Mouse (Mus musculus) lung, embryonic 14.5 days (tissue): ENCODE data around the gene Scgb1a1. TPM values are rescaled to one million over a fixed set of nuclear protein-coding genes. Genes with fewer than 3 reads are reported as not detected.
A peak's percentile ranks its signal among the peaks of the same experiment; 100 is the strongest.

Experiments
- ATAC-seq: fragments of 200-750 bp; cut with Nextera tagmentation; 2 replicates; pipeline ENCODE4 v1.8.0; 2017; ENCODE audit warnings: mild to moderate bottlenecking, moderate TSS enrichment, moderate library complexity; ENCODE audit not compliant: insufficient read depth
- DNase-seq: peaks from one replicate; pipeline ENCODE4 v3.0.0-alpha.2; 2015
- H3K27ac ChIP-seq: fragments of 300-500 bp; sonication (generic); 2 replicates; pipeline ENCODE4 v1.5.1; 2014; ENCODE audit warnings: low read depth, mild to moderate bottlenecking, moderate library complexity
- H3K27me3 ChIP-seq: fragments of 300-500 bp; sonication (generic); 2 replicates; pipeline ENCODE4 v1.6.1; 2014; ENCODE audit warnings: low read length, control low read depth; ENCODE audit not compliant: insufficient read depth
- H3K36me3 ChIP-seq: fragments of 300-500 bp; sonication (generic); 2 replicates; pipeline ENCODE4 v1.6.1; 2014; ENCODE audit warnings: control low read depth; ENCODE audit not compliant: insufficient read depth
- H3K4me1 ChIP-seq: fragments of 300-500 bp; sonication (generic); 2 replicates; pipeline ENCODE4 v1.6.1; 2014; ENCODE audit warnings: antibody characterized with exemption, control low read depth; ENCODE audit not compliant: insufficient read depth
- H3K4me2 ChIP-seq: fragments of 300-500 bp; sonication (generic); 2 replicates; pipeline ENCODE4 v1.6.1; 2014; ENCODE audit warnings: mild to moderate bottlenecking
- H3K4me3 ChIP-seq: fragments of 300-500 bp; sonication (generic); 2 replicates; pipeline ENCODE4 v1.5.1; 2014; ENCODE audit warnings: low read depth, low read length
- H3K9ac ChIP-seq: fragments of 300-500 bp; sonication (generic); 2 replicates; pipeline ENCODE4 v1.6.1; 2014
- H3K9me3 ChIP-seq: fragments of 300-500 bp; sonication (generic); 2 replicates; pipeline ENCODE4 v1.6.1; 2016; ENCODE audit warnings: low read depth, low read length, control low read depth
- CTCF ChIP-seq: IDR thresholded peaks from 2 replicates; pipeline ENCODE4 v1.5.1; 2016; ENCODE audit warnings: antibody characterized with exemption, low read depth
- WGBS: fragments of 180-500 bp; shearing (Covaris S2); extraction: QIAGEN DNeasy Blood & Tissue Kit; methylation state at CpG from one replicate; pipeline ENCODE4 v1.1.7; 2014; 5-methylcytosine and 5-hydroxymethylcytosine counted together
- polyA plus RNA-seq: library from polyadenylated mRNA; unstranded; fragments of >200 nt; fragmentation: Nextera tagmentation; extraction: Ambion mirVana; gene quantifications from 2 replicates; pipeline ENCODE4 v1.2.1, GENCODE M21; 2014

Scgb1a1 gene
- polyA plus RNA-seq, 1 experiment from 2014 or later, result not detected

DNA sequence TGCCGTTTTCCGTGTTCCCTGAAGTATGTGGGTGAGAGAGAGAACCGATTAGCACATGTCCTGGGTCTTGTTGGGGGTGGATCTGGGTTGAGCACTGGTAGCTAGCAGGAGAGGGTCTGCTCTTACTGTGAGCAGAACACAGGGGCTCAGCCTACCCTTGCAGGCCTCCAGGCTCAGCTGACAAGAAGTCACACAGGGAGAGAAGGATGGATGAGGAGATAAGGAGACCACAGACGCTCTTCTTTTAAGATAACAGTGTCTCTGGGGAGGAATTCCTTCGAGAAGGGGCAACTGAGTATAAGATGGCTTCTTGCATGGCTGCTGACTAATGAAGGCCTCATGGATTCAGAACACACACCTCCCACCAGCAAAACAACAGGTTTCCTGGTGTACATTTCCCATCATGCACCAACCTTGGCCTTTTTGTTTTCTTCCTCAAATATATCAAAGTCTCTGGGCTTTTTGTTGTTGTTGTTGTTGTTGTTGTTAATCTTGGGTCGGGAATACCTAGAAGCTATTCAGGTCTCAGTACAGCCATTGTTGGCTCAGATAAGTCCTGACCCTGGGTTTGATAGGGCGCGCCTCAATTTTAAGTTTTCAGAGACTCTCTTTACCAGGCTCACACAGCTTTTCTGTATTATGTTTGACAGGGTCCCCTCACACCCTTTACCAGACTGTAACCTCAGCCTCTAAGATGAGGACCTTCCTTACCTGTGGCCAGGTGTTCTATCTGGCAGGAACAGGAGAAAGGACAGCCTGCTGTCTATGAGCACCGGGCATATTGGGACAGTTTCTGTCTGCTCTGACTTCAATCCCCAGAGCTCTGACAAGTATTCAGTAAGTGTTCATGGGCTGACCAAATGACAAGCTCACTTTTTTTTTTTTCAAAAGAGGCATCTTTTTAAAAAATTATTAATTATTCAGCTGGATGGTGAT, 37.2 kb downstream of the Scgb1a1 start:
- no peak overlapping the region for H3K27ac ChIP-seq
- no peaks in the 10 kb centered on the region for H3K27me3 ChIP-seq
- no peaks in the 10 kb centered on the region for H3K36me3 ChIP-seq
- ATAC-seq (no peak), DNase-seq (no peak)
- H3K9me3 ChIP-seq, result no peaks in the 10 kb centered on the region
- H3K4me2 ChIP-seq, result no peak overlapping the region
- no peak overlapping the region for H3K9ac ChIP-seq
- no peak for TF ChIP-seq CTCF
- 47% methylated on average over 9 of the region's 9 CpGs for WGBS
- H3K4me1 ChIP-seq, result 0 out of 2 replicates have a peak, but pooled peaks cover 4% of the 10 kb centered on the region
- H3K4me3 ChIP-seq, result no peak overlapping the region

GRCm38 (mm10) chr19:9048981-9049687, 38.6 kb downstream of the Scgb1a1 start:
- TF ChIP-seq CTCF, result no peak
- 0 out of 2 replicates have a peak, but pooled peaks cover 4% of the 10 kb centered on the region for H3K4me1 ChIP-seq
- H3K9me3 ChIP-seq, result no peaks in the 10 kb centered on the region
- H3K36me3 ChIP-seq, result no peaks in the 10 kb centered on the region
- H3K27ac ChIP-seq, result no peak overlapping the region
- H3K4me3 ChIP-seq, result no peak overlapping the region
- no peak overlapping the region for H3K9ac ChIP-seq
- ATAC-seq (no peak), DNase-seq (no peak)
- H3K27me3 ChIP-seq, result no peaks in the 10 kb centered on the region
- H3K4me2 ChIP-seq, result no peak overlapping the region
- 90% methylated on average over 4 of the region's 4 CpGs for WGBS

- H3K36me3 ChIP-seq, result no peaks in the 10 kb centered on the region
- H3K9ac ChIP-seq, result no peak overlapping the region
- 7% methylated on average over 1 of the region's 1 CpGs for WGBS
- H3K27me3 ChIP-seq, result no peaks in the 10 kb centered on the region
- 0 out of 2 replicates have a peak, but pooled peaks cover 4% of the 10 kb centered on the region for H3K4me1 ChIP-seq
- H3K4me3 ChIP-seq, result no peak overlapping the region
- no peaks in the 10 kb centered on the region for H3K9me3 ChIP-seq
- H3K4me2 ChIP-seq, result no peak overlapping the region
- peak; percentile 84 for DNase-seq
- no peak for TF ChIP-seq CTCF
- peak; percentile 60; the same call in 1 of the 2 replicates for ATAC-seq
- peak overlapping the region; percentile 42; the same call in 1 of the 2 replicates for H3K27ac ChIP-seq
Measured at GRCm38 (mm10) chr19:9047946-9048387, 39.8 kb downstream of the Scgb1a1 start.

- H3K27ac ChIP-seq, result peak overlapping the region; percentile 42; the same call in 1 of the 2 replicates
- no peak for DNase-seq
- H3K4me3 ChIP-seq, result no peak overlapping the region
- no peak overlapping the region for H3K9ac ChIP-seq
- H3K4me2 ChIP-seq, result no peak overlapping the region
- ATAC-seq, result peak; percentile 13; the same call in 1 of the 2 replicates
- H3K27me3 ChIP-seq, result no peaks in the 10 kb centered on the region
- H3K4me1 ChIP-seq, result 0 out of 2 replicates have a peak, but pooled peaks cover 4% of the 10 kb centered on the region
- no peaks in the 10 kb centered on the region for H3K9me3 ChIP-seq
- no peaks in the 10 kb centered on the region for H3K36me3 ChIP-seq
- no peak for TF ChIP-seq CTCF
- 42% methylated on average over 7 of the region's 7 CpGs for WGBS
Measured at GRCm38 (mm10) chr19:9047207-9047945, 40.4 kb downstream of the Scgb1a1 start.

- H3K4me1 ChIP-seq, result 0 out of 2 replicates have a peak, but pooled peaks cover 4% of the 10 kb centered on the region
- H3K4me3 ChIP-seq, result no peak overlapping the region
- H3K9ac ChIP-seq, result no peak overlapping the region
- H3K27ac ChIP-seq, result no peak overlapping the region
- H3K27me3 ChIP-seq, result no peaks in the 10 kb centered on the region
- no peak for DNase-seq
- no peaks in the 10 kb centered on the region for H3K9me3 ChIP-seq
- 65% methylated on average over 4 of the region's 4 CpGs for WGBS
- H3K36me3 ChIP-seq, result no peaks in the 10 kb centered on the region
- no peak overlapping the region for H3K4me2 ChIP-seq
- no peak for TF ChIP-seq CTCF
- no peak for ATAC-seq
Measured at GRCm38 (mm10) chr19:9044291-9044690, 43.5 kb downstream of the Scgb1a1 start.

DNA sequence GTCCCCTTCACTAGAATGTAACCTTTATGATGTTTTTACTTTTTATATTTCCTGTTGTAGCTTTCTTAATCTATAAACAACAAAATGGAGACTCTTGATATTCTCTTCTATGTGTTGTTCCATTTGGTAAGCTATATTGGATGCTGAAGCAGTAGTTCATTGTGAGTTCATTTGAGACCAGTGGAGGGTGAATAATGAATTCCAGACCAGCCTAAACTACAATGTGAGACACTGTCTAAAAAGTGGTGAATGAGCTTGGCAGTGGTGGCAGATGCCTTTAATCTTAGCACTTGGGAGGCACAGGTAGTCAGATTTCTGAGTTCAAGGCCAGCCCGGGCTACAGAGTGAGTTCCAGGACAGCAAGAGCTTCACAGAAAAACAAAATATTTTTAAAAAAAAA, 44.6 kb downstream of the Scgb1a1 start:
- Histone ChIP-seq H3K36me3 (no peaks in the 10 kb centered on the region), H3K4me2 (no peak overlapping the region), H3K4me3 (no peak overlapping the region), H3K4me1 (0 out of 2 replicates have a peak, but pooled peaks cover 4% of the 10 kb centered on the region), H3K9me3 (no peaks in the 10 kb centered on the region), H3K27ac (no peak overlapping the region), H3K27me3 (no peaks in the 10 kb centered on the region), H3K9ac (no peak overlapping the region)
- WGBS, result 86% methylated on average over 1 of the region's 1 CpGs
- no peak for ATAC-seq
- TF ChIP-seq CTCF, result no peak
- DNase-seq, result no peak
